Mouse (Mus musculus) limb, embryonic 14.5 days (tissue): ENCODE data around the gene Noc4l. TPM values are rescaled to one million over a fixed set of nuclear protein-coding genes. Genes with fewer than 3 reads are reported as not detected.
A peak's percentile ranks its signal among the peaks of the same experiment; 100 is the strongest.

Source experiments
- ATAC-seq: fragments of 200-750 bp; cut with Nextera tagmentation; 2 replicates; pipeline ENCODE4 v1.8.0; 2017; ENCODE audit warnings: low read depth, moderate number of reproducible peaks, moderate TSS enrichment; ENCODE audit not compliant: low FRiP score
- DNase-seq: peaks from one replicate; pipeline ENCODE4 v3.0.0-alpha.2; 2015; ENCODE audit warnings: low spot score
- H3K27ac ChIP-seq: fragments of 300-500 bp; sonication (generic); replicated peaks from 2 replicates; pipeline ENCODE4 v1.5.1; 2014; ENCODE audit warnings: low read depth, mild to moderate bottlenecking, low read length, moderate library complexity, mixed read lengths
- H3K27me3 ChIP-seq: fragments of 300-500 bp; sonication (generic); 2 replicates; pipeline ENCODE4 v1.6.1; 2014; ENCODE audit warnings: low read length, mixed read lengths; ENCODE audit not compliant: control insufficient read depth, insufficient read depth
- H3K36me3 ChIP-seq: fragments of 300-500 bp; sonication (generic); 2 replicates; pipeline ENCODE4 v1.6.1; 2014; ENCODE audit warnings: mild to moderate bottlenecking, low read length, moderate library complexity, mixed read lengths; ENCODE audit not compliant: control insufficient read depth, insufficient read depth
- H3K4me1 ChIP-seq: fragments of 300-500 bp; sonication (generic); 2 replicates; pipeline ENCODE4 v1.6.1; 2014; ENCODE audit warnings: antibody characterized with exemption, low read length, mixed read lengths; ENCODE audit not compliant: control insufficient read depth, insufficient read depth
- H3K4me2 ChIP-seq: fragments of 300-500 bp; sonication (generic); replicated peaks from 2 replicates; pipeline ENCODE4 v1.6.1; 2014; ENCODE audit warnings: low read depth, mild to moderate bottlenecking, low read length, moderate library complexity; ENCODE audit not compliant: severe bottlenecking
- H3K4me3 ChIP-seq: fragments of 300-500 bp; sonication (generic); replicated peaks from 2 replicates; pipeline ENCODE4 v1.5.1; 2014; ENCODE audit warnings: low read length
- H3K9ac ChIP-seq: fragments of 300-500 bp; sonication (generic); 2 replicates; pipeline ENCODE4 v1.6.1; 2014; ENCODE audit warnings: mild to moderate bottlenecking, low read depth, low read length, moderate library complexity; ENCODE audit not compliant: severe bottlenecking
- H3K9me3 ChIP-seq: fragments of 300-500 bp; sonication (generic); 2 replicates; pipeline ENCODE4 v1.6.1; 2016; ENCODE audit warnings: low read length; ENCODE audit not compliant: control insufficient read depth
- POLR2A ChIP-seq: fragments of 200-500 bp; IDR thresholded peaks from 2 replicates; pipeline ENCODE4 v1.8.0; 2012; ENCODE audit warnings: inconsistent platforms, mild to moderate bottlenecking, moderate library complexity, borderline replicate concordance; ENCODE audit not compliant: insufficient read depth, insufficient read length; ENCODE audit errors: extremely low read depth
- WGBS: fragments of 180-500 bp; shearing (Covaris S2); extraction: QIAGEN DNeasy Blood & Tissue Kit; methylation state at CpG from one replicate; pipeline ENCODE4 v1.1.7; 2014; 5-methylcytosine and 5-hydroxymethylcytosine counted together
- polyA plus RNA-seq, 2 experiments: library from polyadenylated mRNA; depleted of rRNA in 1 of 2; stranded (reverse) in 1 of 2; unstranded in 1 of 2; fragments of >200 nt; fragmentation: Nextera tagmentation in 1 of 2; extraction: Ambion mirVana in 1 of 2; gene quantifications; 2 replicates each; pipeline versions ENCODE4 v1.2.1 to v1.2.3; 2012 to 2014

Gene Noc4l
- polyA plus RNA-seq, 2 experiments, result 40.1 to 70.8 TPM

DNA sequence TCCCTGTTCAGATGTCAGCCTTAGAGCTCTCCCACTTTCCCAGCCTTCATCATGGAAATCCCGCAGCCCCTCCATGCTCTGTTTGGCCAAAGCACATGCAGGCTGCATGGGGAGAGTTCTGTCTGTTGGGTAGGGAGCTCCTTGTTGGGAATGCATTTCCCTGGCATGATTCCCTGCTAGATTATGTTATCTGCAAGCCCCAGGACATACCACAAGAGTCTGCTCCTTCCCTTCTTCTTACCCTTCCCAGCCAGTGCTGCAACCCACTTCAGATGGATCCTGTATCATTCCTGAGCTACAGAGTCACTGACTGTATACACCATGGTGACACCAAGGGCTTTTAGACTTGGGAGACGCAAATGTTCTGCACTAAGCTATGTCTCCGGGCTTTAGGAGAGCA is 43.8 kb downstream of the Noc4l start:
- no peak for ATAC-seq
- WGBS, result 45% methylated on average over 3 of the region's 3 CpGs
- H3K36me3 ChIP-seq, result no peaks in the 10 kb centered on the region
- no peaks in the 10 kb centered on the region for H3K27me3 ChIP-seq
- no peak for DNase-seq
- H3K27ac ChIP-seq, result no peak overlapping the region
- 0 out of 2 replicates have a peak, but pooled peaks cover 3% of the 10 kb centered on the region for H3K4me1 ChIP-seq
- H3K9me3 ChIP-seq, result no peaks in the 10 kb centered on the region
- no peak for TF ChIP-seq POLR2A
- H3K9ac ChIP-seq, result no peak overlapping the region
- no peak overlapping the region for H3K4me3 ChIP-seq
- H3K4me2 ChIP-seq, result no peak overlapping the region

DNA sequence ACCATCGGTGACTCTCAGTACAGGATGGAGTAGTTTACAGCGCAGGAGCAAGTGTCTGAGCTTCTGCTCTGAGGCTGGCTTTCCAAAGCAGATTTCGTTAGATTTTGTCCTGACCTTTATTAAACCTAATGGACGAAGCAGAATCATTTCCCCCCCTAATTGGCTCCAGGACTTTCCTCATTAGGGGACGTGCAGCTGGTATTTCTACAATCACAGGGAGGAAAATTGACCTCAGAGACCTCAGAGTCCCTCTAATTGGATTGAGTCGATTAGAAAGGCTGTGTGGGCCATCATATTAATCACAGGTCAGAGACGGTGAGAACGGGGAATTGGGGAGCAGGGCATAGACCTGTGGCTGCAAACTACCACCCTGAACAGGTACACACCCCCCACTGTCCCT is 44.3 kb downstream of the Noc4l start:
- Histone ChIP-seq H3K4me3 (no peak overlapping the region), H3K4me1 (0 out of 2 replicates have a peak, but pooled peaks cover 3% of the 10 kb centered on the region), H3K9me3 (no peaks in the 10 kb centered on the region), H3K27ac (no peak overlapping the region), H3K36me3 (no peaks in the 10 kb centered on the region), H3K27me3 (no peaks in the 10 kb centered on the region), H3K4me2 (no peak overlapping the region), H3K9ac (no peak overlapping the region)
- WGBS, result 26% methylated on average over 8 of the region's 8 CpGs
- ATAC-seq, result no peak
- no peak for DNase-seq
- TF ChIP-seq POLR2A, result no peak

DNA sequence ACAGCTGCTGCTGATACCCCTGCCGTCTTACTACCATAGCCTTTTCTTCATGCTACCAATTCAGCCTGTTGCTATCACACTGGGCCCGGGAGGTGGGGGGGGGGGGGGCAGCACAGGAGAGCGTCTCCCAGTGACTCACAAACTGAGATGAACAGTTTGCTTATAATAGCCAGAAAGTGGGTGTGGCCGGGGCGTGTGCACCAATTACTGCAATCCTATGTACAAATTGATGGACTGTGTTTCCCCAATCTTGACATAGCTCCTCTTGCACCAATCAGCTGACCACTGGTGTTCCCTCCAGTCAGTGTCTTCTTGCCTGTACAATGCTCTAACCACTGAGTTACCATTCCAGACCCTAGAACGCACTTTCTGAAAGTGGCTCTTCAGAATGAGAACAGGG is 44.9 kb downstream of the Noc4l start:
- Histone ChIP-seq H3K9ac (no peak overlapping the region), H3K4me2 (no peak overlapping the region), H3K27ac (no peak overlapping the region), H3K36me3 (no peaks in the 10 kb centered on the region), H3K27me3 (no peaks in the 10 kb centered on the region), H3K4me1 (0 out of 2 replicates have a peak, but pooled peaks cover 3% of the 10 kb centered on the region), H3K9me3 (no peaks in the 10 kb centered on the region), H3K4me3 (no peak overlapping the region)
- ATAC-seq (no peak), DNase-seq (no peak)
- no peak for TF ChIP-seq POLR2A
- 58% methylated on average over 6 of the region's 6 CpGs for WGBS

DNA sequence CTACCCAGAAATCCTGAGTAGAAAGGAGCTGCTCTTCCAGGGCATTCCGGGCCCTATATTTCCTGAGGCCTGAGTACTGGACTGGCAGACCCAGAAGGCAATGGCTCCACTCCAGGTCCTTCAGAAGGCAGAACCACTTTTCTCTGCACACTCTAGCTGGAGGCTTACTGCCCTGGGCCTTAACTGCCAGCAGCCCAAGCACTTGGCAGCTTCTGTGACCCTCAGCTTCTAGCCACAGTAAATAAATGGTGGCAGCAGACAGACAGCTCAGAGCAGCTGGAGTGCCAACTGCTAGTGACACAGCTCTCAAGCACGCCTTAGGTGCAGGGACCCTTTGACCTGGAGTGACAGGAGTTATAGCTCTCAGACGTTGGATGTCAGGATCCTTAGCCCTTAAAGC is 45.5 kb downstream of the Noc4l start:
- DNase-seq (no peak), ATAC-seq (0 out of 2 replicates have a peak, but pooled peaks have one; percentile 37)
- Histone ChIP-seq H3K9ac (no peak overlapping the region), H3K9me3 (no peaks in the 10 kb centered on the region), H3K4me3 (no peak overlapping the region), H3K27ac (no peak overlapping the region), H3K4me2 (no peak overlapping the region), H3K4me1 (0 out of 2 replicates have a peak, but pooled peaks cover 3% of the 10 kb centered on the region), H3K27me3 (no peaks in the 10 kb centered on the region), H3K36me3 (no peaks in the 10 kb centered on the region)
- no peak for TF ChIP-seq POLR2A
- 35% methylated on average over 3 of the region's 3 CpGs for WGBS

DNA sequence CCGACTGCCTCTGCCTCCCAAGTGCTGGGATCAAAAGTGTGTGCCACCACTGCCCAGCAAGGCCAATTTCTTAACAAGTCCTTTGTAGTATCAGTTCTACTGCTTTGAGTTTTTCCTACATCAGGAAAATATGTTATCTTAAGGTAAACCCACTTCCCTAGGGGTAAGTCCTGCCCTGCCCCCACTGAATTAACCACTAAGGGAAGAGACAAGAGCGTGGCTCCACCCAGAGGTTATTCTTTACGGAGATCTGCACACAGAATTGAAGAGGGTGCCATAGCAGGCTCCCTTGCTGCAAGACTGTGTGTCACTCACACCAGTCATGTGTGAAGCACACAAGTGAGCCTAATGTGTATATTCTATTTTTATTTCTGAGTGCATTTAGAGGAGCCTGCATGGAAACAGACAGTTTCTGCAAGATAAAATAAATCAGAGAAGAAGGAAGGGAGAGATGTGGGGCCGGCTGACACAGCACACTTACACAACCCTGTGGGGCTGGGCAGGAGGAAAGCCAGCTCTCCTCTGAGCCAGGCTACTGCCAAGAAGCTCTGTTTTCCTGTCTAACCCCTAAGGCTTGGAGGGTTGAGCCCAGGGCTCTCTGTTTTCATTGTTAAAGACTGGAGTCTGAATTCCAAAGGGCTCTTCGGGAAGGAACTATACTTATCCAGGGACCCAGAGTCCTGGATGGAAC is 47.5 kb downstream of the Noc4l start:
- ATAC-seq, result no peak
- Histone ChIP-seq H3K9me3 (no peaks in the 10 kb centered on the region), H3K4me3 (no peak overlapping the region), H3K9ac (no peak overlapping the region), H3K4me2 (no peak overlapping the region), H3K36me3 (no peaks in the 10 kb centered on the region), H3K27me3 (no peaks in the 10 kb centered on the region), H3K4me1 (0 out of 2 replicates have a peak, but pooled peaks cover 3% of the 10 kb centered on the region), H3K27ac (no peak overlapping the region)
- DNase-seq, result no peak
- TF ChIP-seq POLR2A, result no peak
- WGBS, result 64% methylated on average over 5 of the region's 5 CpGs
